Mouse (Mus musculus) inflammation-experienced regulatory T-cells, adult 6 months (primary cell): Measurements from ENCODE around the gene Gm20897. TPM values are rescaled to one million over a fixed set of nuclear protein-coding genes. Genes with fewer than 3 reads are reported as not detected.
"Not testable (repeated sequence)": the region's sequence is repeated elsewhere in the genome, so short reads cannot be mapped to it uniquely, and the experiment has no call there.

ENCODE experiments used
- ATAC-seq: one replicate; pipeline ENCODE4 v1.8.0; 2017
- polyA plus RNA-seq, 3 experiments: library from polyadenylated mRNA; unstranded; fragments of 100-300 nt; shearing (Covaris generic); gene quantifications; one replicate each; pipeline ENCODE4 v1.2.1; 2017

The Gm20897 gene
- polyA plus RNA-seq = not detected

DNA sequence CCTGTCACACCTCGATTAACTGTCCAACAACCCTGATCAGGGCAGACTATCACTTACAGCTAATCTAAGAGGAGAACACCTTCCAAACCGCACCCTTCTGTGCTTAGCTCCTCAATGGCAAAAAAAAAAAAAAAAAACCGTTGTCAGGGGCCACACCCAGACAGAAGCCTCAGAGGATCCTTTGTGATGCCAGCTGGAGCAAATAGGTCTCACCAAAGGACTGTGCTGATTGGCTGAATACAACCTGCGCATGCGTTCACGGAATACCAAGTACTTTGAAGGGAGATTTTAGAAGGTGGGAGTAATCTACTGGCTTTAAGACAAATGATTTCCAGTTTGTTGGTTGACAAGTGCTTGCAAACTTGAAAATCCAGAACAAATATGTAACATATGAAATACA lies at the start of gene Gm20897:
TSS of gene Gm20897 (minus strand) at position 101 of the 400 bp plus-strand sequence.
- ATAC-seq = not testable (repeated sequence)

Other genes starting within 250 kb of the Gm20897 start
- not detected for gene Gm21732, start 73.5 kb upstream of the Gm20897 start, polyA plus RNA-seq